Mouse (Mus musculus) left cerebral cortex, adult 2 months (tissue): ENCODE measurements around the gene Nrp2. TPM values are rescaled to one million over a fixed set of nuclear protein-coding genes. Genes with fewer than 3 reads are reported as not detected.
A peak's percentile ranks its signal among the peaks of the same experiment; 100 is the strongest.

ENCODE experiments used
- DNase-seq, 2 experiments: peaks; one replicate each; pipeline ENCODE4 v3.0.0; 2021 to 2022; ENCODE audit warnings: low spot score in 2 of 2, mixed read lengths in 1 of 2; ENCODE audit errors: extremely low spot score in 1 of 2
- H3K27ac ChIP-seq: fragments of 200-600 bp; 2 replicates; pipeline ENCODE4 v1.8.1; 2022
- H3K4me3 ChIP-seq: fragments of 200-600 bp; 2 replicates; pipeline ENCODE4 v1.8.1; 2022
- CTCF ChIP-seq: fragments of 200-600 bp; IDR thresholded peaks from 2 replicates; pipeline ENCODE4 v1.8.1; 2022; ENCODE audit warnings: antibody characterized with exemption, mild to moderate bottlenecking, moderate library complexity
- intact Hi-C: fragments of 180-260 bp; cut with DNase I; formaldehyde crosslinking; loops from one replicate; pipeline ENCODE4 v1.15.1; 2025
- total RNA-seq, 2 experiments: library from RNA; stranded (reverse); gene quantifications; 2 replicates each; pipeline ENCODE4 v1.2.3; 2021

Gene Nrp2
- total RNA-seq, 2 experiments from 2014 or later, result 32.8 to 34.7 TPM

DNA sequence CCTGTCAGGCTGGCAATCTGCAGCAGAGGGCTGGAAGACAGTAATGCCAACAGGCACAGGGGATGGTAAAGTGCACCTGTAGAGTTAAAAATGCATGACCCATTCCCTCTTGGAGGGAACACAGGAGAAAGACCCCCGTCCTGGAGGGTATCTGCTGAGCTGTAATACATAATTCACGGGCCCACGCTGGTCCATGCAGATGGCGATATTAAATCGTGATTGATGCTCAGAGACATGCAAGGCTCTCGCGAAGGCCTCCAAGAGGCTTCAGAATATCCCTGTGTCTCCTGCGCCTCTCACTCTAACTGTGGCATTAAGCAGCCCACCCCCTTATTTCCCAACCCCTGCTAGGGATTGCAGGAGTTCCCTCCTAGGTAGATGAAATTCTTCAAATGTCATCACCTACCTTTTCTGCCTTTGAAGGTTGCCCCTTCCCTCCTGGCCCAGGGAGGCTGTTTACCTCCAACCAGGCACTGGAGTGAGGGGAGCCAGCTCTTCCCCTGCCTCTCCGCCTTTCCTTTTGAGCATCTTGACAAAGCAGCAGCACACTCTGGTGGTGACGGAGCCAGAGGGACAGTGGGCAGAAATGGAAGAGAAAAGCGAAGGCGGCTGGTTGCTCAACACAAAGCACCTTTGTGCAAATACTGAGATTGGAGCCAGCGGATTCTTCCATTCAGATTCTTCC lies 14.6 kb downstream of the Nrp2 start:
- H3K27ac ChIP-seq, result peak overlapping the region; percentile 48
- TF ChIP-seq CTCF, result peak; percentile 49
- peak overlapping the region; percentile 11; the same call in 1 of the 2 replicates for H3K4me3 ChIP-seq
- DNase-seq, result peak; percentile 44 to 63
- intact Hi-C loops, result no loop called here

- Histone ChIP-seq H3K4me3 (no peak overlapping the region), H3K27ac (0 out of 2 replicates have a peak overlapping the region, but pooled peaks have one; percentile 20)
- no peak for DNase-seq
- intact Hi-C loops, result no loop called here
- TF ChIP-seq CTCF, result no peak
Observed at GRCm38 (mm10) chr1:62718237-62718571, 15.1 kb downstream of the Nrp2 start.

DNA sequence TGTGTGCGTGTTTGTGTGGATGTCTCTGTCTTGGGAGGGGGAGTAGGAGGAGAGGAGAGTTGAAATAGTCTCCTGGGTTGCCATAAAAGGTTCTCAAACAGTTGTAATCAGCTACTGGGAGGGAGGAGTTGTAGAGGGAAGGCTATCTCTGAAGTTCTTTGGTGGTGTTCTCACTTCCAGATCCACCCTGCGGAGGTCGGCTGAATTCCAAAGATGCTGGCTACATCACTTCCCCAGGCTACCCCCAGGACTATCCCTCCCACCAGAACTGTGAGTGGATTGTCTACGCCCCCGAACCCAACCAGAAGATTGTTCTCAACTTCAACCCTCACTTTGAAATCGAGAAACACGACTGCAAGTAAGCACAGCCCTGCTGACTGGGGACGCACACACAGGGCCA lies 15.7 kb downstream of the Nrp2 start:
- no peak overlapping the region for H3K4me3 ChIP-seq
- no peak for DNase-seq
- TF ChIP-seq CTCF, result no peak
- intact Hi-C loops, result no loop called here
- H3K27ac ChIP-seq, result no peak overlapping the region

DNA sequence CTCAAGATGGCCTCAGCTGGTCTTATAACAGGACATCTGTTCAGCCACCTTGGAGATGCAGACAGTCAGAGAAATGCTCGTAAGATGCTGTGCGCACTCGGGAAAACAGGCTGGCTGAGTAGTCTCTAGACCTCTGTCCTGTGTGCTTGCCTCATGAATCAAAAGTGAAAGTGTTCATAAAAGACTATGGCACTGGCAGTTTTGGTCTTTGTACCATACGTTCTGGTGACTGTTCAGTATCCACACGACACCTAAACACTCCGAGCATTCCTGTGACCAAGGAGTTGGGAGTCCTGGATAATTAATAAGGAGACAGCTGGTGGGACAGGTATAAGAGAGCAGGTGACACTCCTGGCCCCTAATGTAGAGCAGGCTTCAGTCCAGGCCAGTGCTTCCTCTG lies 16.7 kb downstream of the Nrp2 start:
- intact Hi-C loops, result loop anchor here (5.0 kb wide), 2 partner anchors 208 to 248 kb away; no protein-coding TSS in a partner anchor
- TF ChIP-seq CTCF, result no peak
- Histone ChIP-seq H3K4me3 (no peak overlapping the region), H3K27ac (no peak overlapping the region)
- no peak for DNase-seq

- no peak for TF ChIP-seq CTCF
- no peak overlapping the region for H3K4me3 ChIP-seq
- no peak overlapping the region for H3K27ac ChIP-seq
- intact Hi-C loops, result loop anchor here (5.0 kb wide), 2 partner anchors 207 to 247 kb away; no protein-coding TSS in a partner anchor
- DNase-seq, result no peak
Observed at GRCm38 (mm10) chr1:62720176-62720575, 17.1 kb downstream of the Nrp2 start.

GRCm38 (mm10) chr1:62720727-62721705 lies 17.9 kb downstream of the Nrp2 start:
- intact Hi-C loops, result loop anchor here (5.0 kb wide), 2 partner anchors 206 to 246 kb away; no protein-coding TSS in a partner anchor
- Histone ChIP-seq H3K4me3 (no peak overlapping the region), H3K27ac (0 out of 2 replicates have a peak overlapping the region, but pooled peaks have one; percentile 21)
- DNase-seq, result no peak
- no peak for TF ChIP-seq CTCF

DNA sequence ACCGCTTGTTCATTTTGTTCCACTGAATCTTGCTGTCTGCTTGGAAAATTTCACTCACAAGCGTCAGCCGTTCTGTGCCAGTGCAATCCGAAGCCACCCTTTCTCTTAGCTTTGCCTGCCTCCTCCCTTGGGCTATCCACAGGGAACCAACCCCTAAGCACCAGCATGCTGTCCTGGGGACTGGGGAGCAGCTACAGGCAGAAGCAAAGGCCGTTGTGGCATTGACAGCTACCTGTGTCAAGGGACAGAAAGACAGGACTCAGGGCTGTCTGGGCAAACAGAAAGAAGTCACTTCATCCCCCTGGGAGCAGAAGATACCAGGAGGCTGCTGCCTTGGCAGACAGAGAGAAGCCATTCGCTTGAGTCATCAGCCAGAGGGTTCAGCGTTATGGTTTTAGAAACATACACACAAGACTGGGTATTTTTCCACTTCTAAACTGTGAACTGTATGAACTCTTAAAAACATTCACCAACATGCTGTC lies 18.7 kb downstream of the Nrp2 start:
- no peak overlapping the region for H3K4me3 ChIP-seq
- H3K27ac ChIP-seq, result 0 out of 2 replicates have a peak overlapping the region, but pooled peaks have one; percentile 21
- intact Hi-C loops, result loop anchor here (5.0 kb wide), 2 partner anchors 206 to 246 kb away; no protein-coding TSS in a partner anchor
- TF ChIP-seq CTCF, result no peak
- no peak for DNase-seq

- no peak overlapping the region for H3K27ac ChIP-seq
- H3K4me3 ChIP-seq, result no peak overlapping the region
- peak; percentile 74 for TF ChIP-seq CTCF
- intact Hi-C loops, result loop anchor here (5.0 kb wide), 2 partner anchors 205 to 245 kb away; no protein-coding TSS in a partner anchor
- DNase-seq, result no peak
Observed at GRCm38 (mm10) chr1:62722526-62722925, 19.4 kb downstream of the Nrp2 start.

- no peak overlapping the region for H3K27ac ChIP-seq
- DNase-seq, result no peak
- intact Hi-C loops, result loop anchor here (5.0 kb wide), 2 partner anchors 203 to 243 kb away; no protein-coding TSS in a partner anchor
- no peak overlapping the region for H3K4me3 ChIP-seq
- TF ChIP-seq CTCF, result no peak
Observed at GRCm38 (mm10) chr1:62723891-62724290, 20.8 kb downstream of the Nrp2 start.

DNA sequence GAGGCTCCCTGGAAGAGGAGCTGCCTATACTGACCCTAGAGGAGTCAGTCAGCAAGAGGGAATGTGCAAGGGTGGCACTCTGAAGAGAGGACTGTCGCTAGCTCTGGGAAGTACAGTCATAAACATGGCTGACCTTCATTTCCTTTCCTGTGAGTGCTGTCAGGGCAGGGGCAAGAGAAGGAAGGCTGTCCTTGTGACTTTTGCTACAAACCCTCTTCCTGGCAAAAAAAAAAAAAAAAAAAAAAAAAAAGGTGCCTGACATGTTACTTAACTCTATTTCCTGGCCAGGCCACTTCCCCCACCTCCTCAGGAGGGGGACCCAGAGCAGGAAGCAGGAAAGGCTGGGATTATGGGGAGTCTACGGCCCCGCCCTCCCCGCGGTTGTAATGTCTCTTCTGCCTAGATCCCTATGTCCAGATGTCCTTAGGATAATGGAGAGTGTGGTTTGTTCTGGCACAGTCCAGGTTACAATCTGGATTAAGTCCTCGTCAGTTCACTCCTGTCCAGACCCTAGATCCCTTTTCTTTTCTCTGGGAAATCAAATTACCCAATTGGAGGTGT lies 21.5 kb downstream of the Nrp2 start:
- intact Hi-C loops, result loop anchor here (5.0 kb wide), 2 partner anchors 203 to 243 kb away; no protein-coding TSS in a partner anchor
- DNase-seq, result no peak

GRCm38 (mm10) chr1:62725032-62725678 lies 22.1 kb downstream of the Nrp2 start:
- no peak for DNase-seq
- TF ChIP-seq CTCF, result no peak
- no peak overlapping the region for H3K27ac ChIP-seq
- H3K4me3 ChIP-seq, result no peak overlapping the region
- intact Hi-C loops, result no loop called here

More for the DNA sequence above, 21.5 kb downstream of the Nrp2 start:
- TF ChIP-seq CTCF, result no peak
- no peak overlapping the region for H3K4me3 ChIP-seq
- H3K27ac ChIP-seq, result no peak overlapping the region
